Mouse (Mus musculus) stomach, embryonic 16.5 days (tissue): ENCODE results near the gene Mroh8. TPM values are rescaled to one million over a fixed set of nuclear protein-coding genes. Genes with fewer than 3 reads are reported as not detected.

Source experiments
- ATAC-seq: fragments of 200-750 bp; cut with Nextera tagmentation; 2 replicates; pipeline ENCODE4 v1.8.0; 2017; ENCODE audit warnings: moderate number of reproducible peaks, moderate TSS enrichment; ENCODE audit not compliant: insufficient read depth, low FRiP score
- H3K27ac ChIP-seq: fragments of 300-500 bp; sonication (generic); 2 replicates; pipeline ENCODE4 v1.5.1; 2014; ENCODE audit warnings: low read length
- H3K27me3 ChIP-seq: fragments of 300-500 bp; sonication (generic); 2 replicates; pipeline ENCODE4 v1.6.1; 2014; ENCODE audit warnings: low read length, control low read depth, mixed read lengths; ENCODE audit not compliant: control insufficient read depth, insufficient read depth
- H3K36me3 ChIP-seq: fragments of 300-500 bp; sonication (generic); 2 replicates; pipeline ENCODE4 v1.6.1; 2014; ENCODE audit warnings: low read length; ENCODE audit not compliant: control insufficient read depth, insufficient read depth
- H3K4me1 ChIP-seq: fragments of 300-500 bp; sonication (generic); 2 replicates; pipeline ENCODE4 v1.6.1; 2014; ENCODE audit warnings: low read length, control low read depth, mixed read lengths; ENCODE audit not compliant: control insufficient read depth, insufficient read depth
- H3K4me2 ChIP-seq: fragments of 300-500 bp; sonication (generic); 2 replicates; pipeline ENCODE4 v1.6.1; 2014; ENCODE audit warnings: low read depth, low read length, mixed read lengths
- H3K4me3 ChIP-seq: fragments of 300-500 bp; sonication (generic); replicated peaks from 2 replicates; pipeline ENCODE4 v1.5.1; 2014; ENCODE audit warnings: mild to moderate bottlenecking, low read length
- H3K9ac ChIP-seq: fragments of 300-500 bp; sonication (generic); 2 replicates; pipeline ENCODE4 v1.6.1; 2014; ENCODE audit warnings: low read length
- H3K9me3 ChIP-seq: fragments of 300-500 bp; sonication (generic); replicated peaks from 2 replicates; pipeline ENCODE4 v1.6.1; 2016; ENCODE audit warnings: low read length, control low read depth; ENCODE audit not compliant: control insufficient read depth
- WGBS: fragments of 180-500 bp; shearing (Covaris S2); extraction: QIAGEN DNeasy Blood & Tissue Kit; methylation state at CpG from one replicate; pipeline ENCODE4 v1.1.7; 2014; 5-methylcytosine and 5-hydroxymethylcytosine counted together
- polyA plus RNA-seq: library from polyadenylated mRNA; unstranded; fragments of >200 nt; fragmentation: Nextera tagmentation; extraction: Ambion mirVana; gene quantifications from 2 replicates; pipeline ENCODE4 v1.2.1, GENCODE M21; 2015

Mroh8 gene
- polyA plus RNA-seq, 1 experiment from 2014 or later: 0.43 TPM

DNA sequence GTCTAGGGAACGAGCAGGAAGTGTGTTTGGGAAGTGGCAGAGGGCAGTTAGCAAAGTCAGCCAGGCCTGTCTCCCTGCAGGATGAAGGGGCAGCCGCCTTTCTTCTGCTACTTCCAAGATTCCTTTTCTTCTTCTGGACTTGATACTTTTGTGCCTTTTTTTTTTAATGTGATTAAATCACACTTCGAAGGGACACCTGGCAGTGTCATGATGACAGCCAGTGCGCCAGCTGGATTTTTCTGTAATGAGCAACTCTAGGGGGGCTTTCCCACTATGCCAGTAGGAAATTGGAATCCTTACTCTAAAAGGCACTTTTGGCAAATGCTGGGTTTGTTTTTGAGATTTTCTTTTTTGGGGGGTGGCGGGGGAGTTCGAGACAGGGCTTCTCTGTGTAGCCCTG lies 36.1 kb upstream of the Mroh8 start:
- Histone ChIP-seq H3K4me3 (no peak overlapping the region), H3K27me3 (no peaks in the 10 kb centered on the region), H3K27ac (no peak overlapping the region), H3K4me1 (no peaks in the 10 kb centered on the region), H3K9me3 (no peaks in the 10 kb centered on the region), H3K9ac (no peak overlapping the region), H3K4me2 (no peak overlapping the region), H3K36me3 (peaks cover 18% of the 10 kb centered on the region; the same call in 1 of the 2 replicates)
- no peak for ATAC-seq
- WGBS: 88% methylated on average over 6 of the region's 6 CpGs

DNA sequence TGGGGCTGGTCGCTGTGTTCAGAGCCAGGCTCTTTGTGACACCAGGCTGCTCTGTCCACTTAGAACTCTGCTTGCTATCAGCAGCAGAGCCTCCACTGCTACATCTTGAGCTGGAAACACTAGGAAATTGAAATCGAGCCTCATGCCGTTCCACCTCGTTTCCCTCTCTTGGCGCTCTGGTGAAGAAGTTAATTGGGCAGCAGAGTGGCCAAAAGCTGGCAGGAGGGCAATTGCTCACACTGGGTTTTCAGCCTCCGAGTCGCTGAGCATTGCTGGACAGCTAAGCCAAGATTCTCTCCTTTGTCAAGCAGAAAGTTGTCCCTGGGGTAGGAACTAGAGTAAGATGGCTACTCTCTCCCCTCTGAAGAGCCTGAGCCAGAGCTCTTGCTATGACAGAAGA lies 35.0 kb upstream of the Mroh8 start:
- Histone ChIP-seq H3K27me3 (no peaks in the 10 kb centered on the region), H3K4me1 (no peaks in the 10 kb centered on the region), H3K36me3 (peaks cover 22% of the 10 kb centered on the region), H3K4me2 (no peak overlapping the region), H3K4me3 (no peak overlapping the region), H3K9me3 (no peaks in the 10 kb centered on the region), H3K9ac (no peak overlapping the region), H3K27ac (no peak overlapping the region)
- WGBS: 88% methylated on average over 7 of the region's 7 CpGs
- no peak for ATAC-seq

DNA sequence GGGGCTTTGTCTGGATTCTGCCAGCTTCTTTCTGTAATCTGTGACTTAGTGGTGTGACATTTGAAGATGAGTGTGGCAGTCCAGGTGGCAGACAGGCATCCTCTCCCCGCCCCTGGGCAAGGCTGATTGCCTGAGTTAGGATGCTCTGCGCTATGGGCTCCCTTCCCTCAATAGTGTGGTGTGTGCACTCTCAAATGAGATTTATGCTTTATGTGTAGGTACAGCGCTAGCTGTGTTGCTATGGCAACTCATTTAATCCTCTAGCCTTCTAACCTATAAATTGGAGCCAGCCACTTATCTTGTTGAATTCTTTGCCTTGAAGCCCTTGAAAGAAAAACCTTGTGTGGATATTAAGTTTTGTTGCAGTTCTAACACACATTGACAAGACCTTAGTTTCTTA lies 34.4 kb upstream of the Mroh8 start:
- Histone ChIP-seq H3K27me3 (no peaks in the 10 kb centered on the region), H3K36me3 (peaks cover 25% of the 10 kb centered on the region), H3K9ac (no peak overlapping the region), H3K27ac (no peak overlapping the region), H3K4me1 (no peaks in the 10 kb centered on the region), H3K4me2 (no peak overlapping the region), H3K4me3 (no peak overlapping the region), H3K9me3 (no peaks in the 10 kb centered on the region)
- ATAC-seq: no peak
- WGBS: 76% methylated on average over 3 of the region's 3 CpGs

DNA sequence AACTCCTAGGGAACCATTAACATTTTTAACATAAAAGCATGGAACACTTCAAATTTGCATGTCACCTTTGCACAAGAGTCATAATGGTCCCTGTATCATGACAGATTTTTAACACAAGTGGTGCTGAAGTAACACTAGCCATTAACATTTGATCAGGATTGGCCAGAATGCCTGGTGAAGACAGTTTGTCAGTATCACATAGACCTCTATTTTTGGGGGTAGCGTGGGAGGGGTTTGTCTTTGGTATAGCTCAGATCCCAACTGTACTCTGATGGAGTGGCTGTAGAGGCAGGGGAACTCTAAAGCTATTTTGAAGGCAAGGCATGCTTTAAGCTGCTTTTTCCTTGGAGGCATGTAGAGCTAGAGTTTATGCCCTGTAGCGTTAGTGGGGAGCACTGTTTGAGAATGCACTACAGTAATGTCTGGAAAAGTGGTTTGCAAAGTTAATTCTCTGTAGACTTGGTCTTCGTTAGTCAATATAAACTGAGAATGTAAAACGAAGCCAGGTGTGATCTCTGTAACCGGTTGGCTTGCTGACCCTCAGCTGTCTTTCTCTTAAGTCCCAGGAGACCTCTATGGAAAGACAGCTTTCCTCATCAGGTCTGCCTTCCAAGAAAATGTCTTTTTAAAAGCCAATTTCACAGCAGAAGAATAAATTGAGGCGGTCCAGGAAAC lies 31.8 kb upstream of the Mroh8 start:
- Histone ChIP-seq H3K9me3 (no peaks in the 10 kb centered on the region), H3K9ac (no peak overlapping the region), H3K27me3 (no peaks in the 10 kb centered on the region), H3K36me3 (peaks cover 23% of the 10 kb centered on the region), H3K4me1 (peaks cover 5% of the 10 kb centered on the region), H3K4me2 (no peak overlapping the region), H3K4me3 (no peak overlapping the region), H3K27ac (no peak overlapping the region)
- 89% methylated on average over 6 of the region's 6 CpGs for WGBS
- ATAC-seq: no peak

DNA sequence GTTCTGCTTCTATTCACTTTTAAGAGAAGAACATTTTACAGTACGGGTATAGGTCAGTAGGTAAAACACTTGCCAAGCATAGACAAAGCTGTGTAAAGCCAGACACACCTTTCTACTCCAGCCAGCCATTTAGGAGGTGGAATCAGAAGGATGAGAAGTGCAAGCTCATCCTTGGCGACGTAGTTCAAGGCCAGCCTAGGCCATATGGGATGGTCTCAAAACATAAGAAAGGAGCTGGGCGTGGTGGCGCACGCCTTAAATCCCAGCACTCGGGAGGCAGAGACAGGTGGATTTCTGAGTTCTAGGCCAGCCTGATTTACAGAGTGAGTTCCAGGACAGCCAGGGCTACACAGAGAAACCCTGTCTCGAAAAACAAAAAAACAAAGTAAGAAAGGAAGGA lies 30.3 kb upstream of the Mroh8 start:
- Histone ChIP-seq H3K4me2 (no peak overlapping the region), H3K9me3 (no peaks in the 10 kb centered on the region), H3K36me3 (peaks cover 22% of the 10 kb centered on the region), H3K9ac (no peak overlapping the region), H3K27ac (no peak overlapping the region), H3K27me3 (no peaks in the 10 kb centered on the region), H3K4me1 (peaks cover 12% of the 10 kb centered on the region), H3K4me3 (no peak overlapping the region)
- ATAC-seq: no peak
- WGBS: 95% methylated on average over 8 of the region's 8 CpGs

DNA sequence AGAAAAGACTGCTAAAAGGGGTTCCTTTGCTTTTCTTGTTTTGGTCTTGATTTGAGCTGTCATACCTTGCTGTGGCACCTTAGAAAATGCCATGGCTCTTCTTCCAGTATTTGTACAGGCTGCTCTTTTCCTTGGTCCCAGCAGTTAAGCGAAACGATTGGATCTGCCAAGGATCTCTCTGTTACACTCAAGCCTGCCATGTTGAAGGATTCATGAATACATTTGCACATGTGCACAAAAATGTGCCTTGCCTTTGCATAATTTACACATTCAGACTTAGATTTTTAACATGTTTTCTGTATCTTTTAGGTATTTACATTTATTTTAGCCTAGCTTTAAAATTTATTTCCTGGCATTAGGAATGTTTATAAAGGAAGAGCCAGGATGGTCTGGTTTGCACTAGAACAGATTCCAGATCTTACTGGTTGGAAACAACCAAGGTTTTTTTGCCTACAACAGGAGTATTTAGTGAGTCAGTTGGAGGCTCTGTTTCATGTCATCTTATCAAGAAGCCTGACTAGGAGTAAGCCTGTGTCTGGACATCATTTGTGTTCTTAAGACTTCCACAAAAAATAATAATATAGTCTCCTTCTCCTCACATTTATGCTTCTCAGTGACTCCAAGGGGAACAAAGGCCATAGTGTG lies 29.0 kb upstream of the Mroh8 start:
- Histone ChIP-seq H3K36me3 (peaks cover 18% of the 10 kb centered on the region), H3K4me3 (no peak overlapping the region), H3K9me3 (no peaks in the 10 kb centered on the region), H3K27ac (peak overlapping the region; percentile 60), H3K4me2 (no peak overlapping the region), H3K9ac (no peak overlapping the region), H3K4me1 (peaks cover 12% of the 10 kb centered on the region), H3K27me3 (no peaks in the 10 kb centered on the region)
- WGBS: 71% methylated on average over 2 of the region's 2 CpGs
- peak; percentile 41; the same call in 1 of the 2 replicates for ATAC-seq

DNA sequence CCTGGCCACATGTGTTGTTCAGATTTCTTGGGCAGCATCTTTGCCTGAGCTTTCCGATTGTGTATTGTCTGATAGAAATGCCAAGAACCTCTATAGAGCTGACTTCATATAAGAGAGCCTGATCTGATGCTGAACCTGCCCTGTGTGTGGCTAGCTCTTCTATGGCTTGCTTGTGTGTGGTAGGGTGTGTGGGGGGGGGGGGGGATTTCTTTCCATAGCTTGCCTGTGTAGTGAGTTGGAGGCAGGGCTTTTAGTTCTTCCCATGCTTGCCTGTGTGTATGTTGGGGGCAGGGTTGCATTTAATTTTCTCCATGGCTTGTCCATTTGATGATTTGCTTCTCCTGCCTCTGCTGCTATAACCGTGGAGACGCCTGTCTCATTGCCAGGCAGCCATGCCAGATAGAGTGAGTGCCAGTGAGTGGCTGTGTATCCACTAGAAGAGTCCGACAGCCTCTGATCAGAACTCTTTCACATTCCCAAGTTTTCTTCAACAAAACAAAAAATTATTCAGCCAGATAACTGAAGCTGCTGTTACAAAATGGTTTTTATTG lies 28.4 kb upstream of the Mroh8 start:
- Histone ChIP-seq H3K4me1 (peaks cover 12% of the 10 kb centered on the region), H3K27me3 (no peaks in the 10 kb centered on the region), H3K27ac (peak overlapping the region; percentile 60), H3K4me3 (no peak overlapping the region), H3K4me2 (no peak overlapping the region), H3K36me3 (peaks cover 16% of the 10 kb centered on the region), H3K9me3 (no peaks in the 10 kb centered on the region), H3K9ac (no peak overlapping the region)
- ATAC-seq: no peak
- WGBS: 70% methylated on average over 4 of the region's 4 CpGs

DNA sequence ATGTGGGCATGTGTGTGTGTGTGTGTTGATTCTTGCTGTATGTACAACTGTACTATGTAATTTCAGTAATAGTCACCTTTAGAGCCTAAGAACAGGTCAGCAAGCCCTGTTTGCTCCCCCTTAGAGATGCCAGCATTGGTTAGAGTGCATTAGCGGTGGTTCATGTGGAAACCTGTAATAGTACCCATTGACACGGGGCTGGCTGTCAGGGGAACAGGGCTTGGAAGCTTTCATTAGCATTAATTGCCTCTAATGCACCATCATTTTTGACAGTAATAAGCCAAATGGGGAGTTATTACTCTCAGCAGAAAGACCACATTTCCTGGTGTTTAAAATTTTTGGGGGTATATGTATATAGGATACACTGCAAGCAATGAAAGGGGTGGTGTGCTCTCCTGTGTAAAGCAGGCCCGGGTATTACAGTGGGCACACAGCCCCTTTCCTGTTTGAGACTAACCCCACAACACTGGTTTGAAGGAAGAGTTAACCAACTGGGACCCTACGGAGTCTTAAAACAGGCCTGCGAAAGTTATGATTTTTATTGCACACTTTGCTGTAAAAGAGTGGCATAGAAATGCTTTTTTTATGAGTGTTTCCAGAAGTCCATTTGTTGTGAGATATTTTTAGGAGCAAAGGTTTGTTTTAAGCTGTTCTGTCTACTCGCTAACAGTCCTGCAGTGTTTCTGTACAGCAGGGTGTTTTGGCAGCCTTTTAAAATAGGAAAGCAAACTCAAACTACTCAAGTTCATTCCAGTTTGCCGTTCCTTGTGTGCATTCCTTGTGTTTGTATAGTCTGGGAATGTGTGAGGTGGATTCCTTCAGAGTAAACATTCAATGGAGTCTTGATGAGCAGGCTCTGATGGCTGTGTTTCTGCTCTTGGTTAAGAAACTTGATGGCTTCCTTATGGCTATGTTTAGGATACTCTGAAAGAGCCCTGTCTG lies 27.0 kb upstream of the Mroh8 start:
- Histone ChIP-seq H3K4me2 (no peak overlapping the region), H3K36me3 (peaks cover 23% of the 10 kb centered on the region), H3K27me3 (no peaks in the 10 kb centered on the region), H3K9me3 (no peaks in the 10 kb centered on the region), H3K4me3 (no peak overlapping the region), H3K4me1 (peaks cover 12% of the 10 kb centered on the region), H3K9ac (no peak overlapping the region), H3K27ac (peak overlapping the region; percentile 73)
- ATAC-seq: peak; percentile 78
- 44% methylated on average over 7 of the region's 7 CpGs for WGBS
